Mouse (Mus musculus) cerebellum, adult 2 months (tissue): ENCODE data around the gene Klhl18.

Source experiments
- CTCF ChIP-seq: fragments of 200-500 bp; IDR thresholded peaks from 2 replicates; pipeline ENCODE4 v1.5.1; 2011; ENCODE audit warnings: low read depth, mild to moderate bottlenecking, control low read depth, low read length, moderate library complexity, borderline replicate concordance; ENCODE audit not compliant: insufficient read depth
- POLR2A ChIP-seq: fragments of 200-500 bp; IDR thresholded peaks from 2 replicates; pipeline ENCODE4 v1.6.1; 2011; ENCODE audit warnings: low read length, control low read depth, borderline replicate concordance; ENCODE audit not compliant: insufficient read depth

DNA sequence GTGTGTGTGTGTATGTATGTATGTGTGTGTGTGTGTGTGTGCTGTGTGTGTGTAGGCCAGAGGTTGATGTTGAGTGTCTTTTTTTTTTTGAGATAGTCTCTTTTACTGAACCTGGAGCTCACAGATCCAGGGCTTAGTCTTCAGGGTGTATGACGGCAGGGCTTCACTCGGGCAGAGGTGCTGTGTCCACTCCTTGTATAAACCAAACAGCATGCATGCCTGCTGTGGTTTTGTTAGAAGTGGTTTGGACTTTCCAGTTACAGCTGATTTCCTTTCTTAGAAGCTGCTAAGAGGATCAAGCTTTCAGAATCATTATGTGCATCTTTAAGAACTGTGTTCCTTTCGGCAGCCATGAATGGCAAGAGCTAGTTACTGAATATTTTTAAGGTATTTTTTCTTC is 18.6 kb downstream of the Klhl18 start:
- no peak for TF ChIP-seq POLR2A
- no peak for TF ChIP-seq CTCF
